Mouse (Mus musculus) hindbrain, postnatal 0 days (tissue): ENCODE measurements at regions not wholly inside any gene's neighbourhood (a gene's known extent, or its start where the extent isn't known, plus 50 kb on each side); places are given as distances from the start of the nearest gene placed in this dataset.

Experiments
- ATAC-seq: fragments of 200-750 bp; cut with Nextera tagmentation; 2 replicates; pipeline ENCODE4 v1.8.0; 2017; ENCODE audit warnings: mild to moderate bottlenecking, moderate TSS enrichment, moderate library complexity
- DNase-seq: peaks from one replicate; pipeline ENCODE4 v3.0.0-alpha.2; 2015; ENCODE audit warnings: low spot score
- H3K27ac ChIP-seq: fragments of 300-500 bp; sonication (generic); 2 replicates; pipeline ENCODE4 v1.5.1; 2014; ENCODE audit warnings: mild to moderate bottlenecking
- H3K27me3 ChIP-seq: fragments of 300-500 bp; sonication (generic); 2 replicates; pipeline ENCODE4 v1.6.1; 2014; ENCODE audit warnings: low read length, mixed read lengths; ENCODE audit not compliant: insufficient read depth
- H3K36me3 ChIP-seq: fragments of 300-500 bp; sonication (generic); 2 replicates; pipeline ENCODE4 v1.6.1; 2014; ENCODE audit warnings: low read length, mixed read lengths; ENCODE audit not compliant: insufficient read depth
- H3K4me1 ChIP-seq: fragments of 300-500 bp; sonication (generic); 2 replicates; pipeline ENCODE4 v1.6.1; 2014; ENCODE audit warnings: antibody characterized with exemption, low read length, mixed read lengths; ENCODE audit not compliant: insufficient read depth
- H3K4me2 ChIP-seq: fragments of 300-500 bp; sonication (generic); 2 replicates; pipeline ENCODE4 v1.6.1; 2014; ENCODE audit warnings: low read depth, mild to moderate bottlenecking, low read length, moderate library complexity, mixed read lengths
- H3K4me3 ChIP-seq: fragments of 300-500 bp; sonication (generic); 2 replicates; pipeline ENCODE4 v1.5.1; 2014; ENCODE audit warnings: low read length
- H3K9ac ChIP-seq: fragments of 300-500 bp; sonication (generic); replicated peaks from 2 replicates; pipeline ENCODE4 v1.6.1; 2014; ENCODE audit warnings: mild to moderate bottlenecking, low read length, moderate library complexity, mixed read lengths
- H3K9me3 ChIP-seq: fragments of 300-500 bp; sonication (generic); 2 replicates; pipeline ENCODE4 v1.6.1; 2016; ENCODE audit warnings: low read length, mixed read lengths
- CTCF ChIP-seq: IDR thresholded peaks from 2 replicates; pipeline ENCODE4 v1.5.1; 2016; ENCODE audit warnings: antibody characterized with exemption, control low read depth, low read depth
- WGBS: fragments of 180-500 bp; shearing (Covaris S2); extraction: QIAGEN DNeasy Blood & Tissue Kit; methylation state at CpG from one replicate; pipeline ENCODE4 v1.1.7; 2014; 5-methylcytosine and 5-hydroxymethylcytosine counted together

DNA sequence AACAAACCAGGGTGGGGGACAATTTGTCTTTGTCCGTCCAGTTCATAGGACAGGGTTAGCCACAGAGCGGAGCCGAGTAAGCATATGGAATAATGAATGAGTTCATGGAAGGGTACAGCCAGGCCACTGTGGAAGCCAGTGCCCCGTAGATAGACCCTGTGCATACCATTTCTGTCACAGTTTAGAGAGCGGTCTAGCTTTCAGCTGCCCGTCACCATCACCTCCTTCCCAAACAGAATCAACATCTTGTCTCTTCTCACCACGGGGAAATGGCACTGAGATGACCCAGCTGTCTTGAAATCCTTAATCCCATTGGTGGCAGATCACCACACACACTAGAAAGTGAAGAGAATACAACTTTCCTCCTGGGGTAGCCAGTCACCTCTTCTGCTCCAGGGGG, 178.7 kb downstream of the Zfp36l1 start:
- Histone ChIP-seq H3K27me3 (no peaks in the 10 kb centered on the region), H3K27ac (no peak overlapping the region), H3K4me3 (no peak overlapping the region), H3K4me2 (no peak overlapping the region), H3K9me3 (no peaks in the 10 kb centered on the region), H3K36me3 (no peaks in the 10 kb centered on the region), H3K4me1 (no peaks in the 10 kb centered on the region), H3K9ac (no peak overlapping the region)
- WGBS = 54% methylated on average over 7 of the region's 7 CpGs
- DNase-seq (no peak), ATAC-seq (no peak)
- no peak for TF ChIP-seq CTCF

DNA sequence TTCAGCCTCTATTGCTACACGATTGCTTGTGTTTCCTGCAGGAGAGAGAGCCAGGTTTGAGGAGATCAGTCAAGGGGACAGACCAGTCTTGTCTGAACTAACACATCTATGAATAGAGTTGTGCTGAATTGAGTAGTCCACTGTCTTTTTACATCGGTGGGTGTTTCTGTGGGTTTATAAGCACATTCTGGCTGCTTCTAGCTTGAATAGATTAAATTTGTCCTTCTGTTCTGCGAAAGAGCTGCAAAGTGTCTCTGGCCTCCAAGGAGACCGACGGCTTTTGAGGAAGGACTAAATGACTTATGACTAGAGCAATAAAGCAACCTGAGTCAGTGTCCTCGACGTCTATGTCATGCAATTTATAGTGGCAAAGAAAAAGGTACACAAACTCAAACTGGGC, 179.9 kb downstream of the Zfp36l1 start:
- DNase-seq = no peak
- Histone ChIP-seq H3K4me2 (no peak overlapping the region), H3K9me3 (no peaks in the 10 kb centered on the region), H3K4me1 (peaks cover under 1% of the 10 kb centered on the region; the same call in 1 of the 2 replicates), H3K27ac (no peak overlapping the region), H3K4me3 (no peak overlapping the region), H3K9ac (no peak overlapping the region), H3K27me3 (no peaks in the 10 kb centered on the region), H3K36me3 (no peaks in the 10 kb centered on the region)
- no peak for ATAC-seq
- 77% methylated on average over 7 of the region's 7 CpGs for WGBS
- TF ChIP-seq CTCF = no peak

DNA sequence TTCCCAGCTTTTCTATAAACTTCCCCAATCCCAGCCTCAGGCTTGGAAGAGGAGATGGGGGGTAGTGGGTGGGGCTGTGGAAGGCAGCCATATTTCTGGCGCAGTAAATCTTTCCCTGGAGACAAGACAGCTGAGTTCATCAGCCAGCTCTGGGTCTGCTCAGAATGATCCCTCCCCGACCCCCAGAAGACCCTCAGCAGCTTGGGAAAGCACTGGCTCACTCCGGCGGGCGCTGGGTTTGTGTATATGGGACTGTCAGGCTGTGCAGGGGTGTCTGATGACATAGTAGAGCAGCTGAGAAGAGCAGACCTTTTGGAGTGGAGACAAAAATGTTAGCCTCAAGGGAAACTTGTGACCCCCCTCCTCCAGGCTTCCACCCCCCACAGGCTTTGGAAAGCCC, 181.4 kb downstream of the Zfp36l1 start:
- Histone ChIP-seq H3K36me3 (no peaks in the 10 kb centered on the region), H3K4me3 (no peak overlapping the region), H3K4me2 (no peak overlapping the region), H3K9ac (no peak overlapping the region), H3K4me1 (peaks cover 12% of the 10 kb centered on the region), H3K27me3 (no peaks in the 10 kb centered on the region), H3K27ac (no peak overlapping the region), H3K9me3 (no peaks in the 10 kb centered on the region)
- TF ChIP-seq CTCF = no peak
- DNase-seq = no peak
- no peak for ATAC-seq
- 52% methylated on average over 5 of the region's 5 CpGs for WGBS

DNA sequence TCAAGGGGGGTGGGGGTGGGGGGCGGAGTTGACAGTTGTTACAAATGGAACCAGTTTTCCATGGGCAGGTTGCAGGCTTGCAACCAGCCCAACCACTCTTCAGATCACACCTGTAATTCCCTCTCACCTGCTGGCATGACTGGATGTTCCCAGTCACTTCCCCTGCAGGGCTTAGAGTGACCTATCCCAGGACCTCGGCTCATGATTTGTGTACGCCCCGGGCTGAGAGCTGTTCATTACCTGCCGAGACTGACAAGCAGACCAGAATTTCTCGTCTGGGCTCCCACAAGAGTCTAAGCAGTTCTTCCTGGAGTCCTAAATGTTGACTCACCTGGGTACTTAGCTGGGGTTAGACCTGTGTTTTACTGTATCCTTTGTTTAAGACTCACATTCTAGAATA, 183.0 kb downstream of the Zfp36l1 start:
- H3K9ac ChIP-seq = no peak overlapping the region
- peaks cover 28% of the 10 kb centered on the region for H3K4me1 ChIP-seq
- no peak for TF ChIP-seq CTCF
- no peak for ATAC-seq
- H3K4me2 ChIP-seq = no peak overlapping the region
- no peaks in the 10 kb centered on the region for H3K9me3 ChIP-seq
- H3K36me3 ChIP-seq = no peaks in the 10 kb centered on the region
- no peak for DNase-seq
- H3K27ac ChIP-seq = no peak overlapping the region
- 83% methylated on average over 6 of the region's 6 CpGs for WGBS
- no peak overlapping the region for H3K4me3 ChIP-seq
- no peaks in the 10 kb centered on the region for H3K27me3 ChIP-seq

DNA sequence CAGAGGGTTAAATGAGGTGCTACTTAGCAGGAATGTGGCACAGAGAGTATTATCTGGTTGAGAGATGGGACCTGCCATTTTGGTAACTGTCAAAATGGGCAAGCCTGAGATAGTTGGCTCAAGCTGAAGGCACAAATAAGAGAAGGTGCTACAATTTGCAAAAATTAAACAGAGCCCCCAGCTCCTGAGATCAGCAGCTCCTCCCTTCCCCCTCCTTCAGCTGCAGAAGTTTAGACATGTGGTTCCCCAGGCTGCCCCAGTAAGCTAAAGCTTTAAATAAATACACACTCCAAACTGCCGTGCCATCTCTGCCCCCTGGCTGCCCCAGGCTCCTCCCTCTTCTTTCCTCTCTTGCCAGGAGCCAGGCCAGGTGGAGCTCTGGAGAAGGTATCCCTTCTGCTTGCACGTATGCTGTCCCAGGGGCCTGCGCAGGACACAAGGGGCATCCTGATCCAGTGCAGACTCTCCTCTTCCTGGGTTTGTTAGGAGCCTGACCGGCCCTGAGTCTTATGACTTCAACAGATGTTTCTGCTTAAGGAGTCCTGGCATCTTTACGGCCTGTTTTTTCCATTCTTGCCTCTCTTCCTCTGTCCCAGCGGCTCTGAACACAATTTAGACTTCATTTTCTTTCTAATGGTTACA, 184.0 kb downstream of the Zfp36l1 start:
- no peak overlapping the region for H3K9ac ChIP-seq
- no peak for TF ChIP-seq CTCF
- no peaks in the 10 kb centered on the region for H3K27me3 ChIP-seq
- WGBS = 45% methylated on average over 6 of the region's 6 CpGs
- H3K27ac ChIP-seq = peak overlapping the region; percentile 1; the same call in 1 of the 2 replicates
- H3K36me3 ChIP-seq = no peaks in the 10 kb centered on the region
- H3K4me2 ChIP-seq = no peak overlapping the region
- H3K4me3 ChIP-seq = no peak overlapping the region
- no peaks in the 10 kb centered on the region for H3K9me3 ChIP-seq
- no peak for ATAC-seq
- peaks cover 28% of the 10 kb centered on the region for H3K4me1 ChIP-seq
- no peak for DNase-seq

DNA sequence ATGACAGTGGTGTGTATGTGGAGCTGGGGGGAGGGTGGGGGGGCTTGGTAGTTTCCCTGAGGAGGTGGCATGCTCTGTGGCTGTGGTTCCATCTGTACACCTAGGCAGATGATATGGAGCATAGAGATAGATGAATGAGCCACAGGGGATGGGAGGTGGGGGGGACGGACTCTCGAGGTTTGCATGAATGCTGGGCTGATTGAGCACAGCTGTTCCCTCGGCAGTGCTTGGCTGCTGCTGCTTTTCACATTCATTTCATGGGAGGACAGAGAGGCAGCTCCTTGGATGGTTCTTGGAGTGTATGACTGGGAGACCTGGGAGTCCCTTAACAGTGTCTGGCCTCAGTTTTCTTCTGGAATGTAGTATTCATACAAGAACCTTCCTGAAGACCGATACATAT, 184.5 kb downstream of the Zfp36l1 start:
- TF ChIP-seq CTCF = no peak
- no peaks in the 10 kb centered on the region for H3K36me3 ChIP-seq
- H3K4me3 ChIP-seq = no peak overlapping the region
- H3K4me1 ChIP-seq = peaks cover 28% of the 10 kb centered on the region
- WGBS = 26% methylated on average over 4 of the region's 4 CpGs
- H3K9me3 ChIP-seq = no peaks in the 10 kb centered on the region
- DNase-seq = no peak
- H3K9ac ChIP-seq = no peak overlapping the region
- no peak overlapping the region; the same call in 1 of the 2 replicates for H3K27ac ChIP-seq
- H3K4me2 ChIP-seq = no peak overlapping the region
- no peak for ATAC-seq
- no peaks in the 10 kb centered on the region for H3K27me3 ChIP-seq

DNA sequence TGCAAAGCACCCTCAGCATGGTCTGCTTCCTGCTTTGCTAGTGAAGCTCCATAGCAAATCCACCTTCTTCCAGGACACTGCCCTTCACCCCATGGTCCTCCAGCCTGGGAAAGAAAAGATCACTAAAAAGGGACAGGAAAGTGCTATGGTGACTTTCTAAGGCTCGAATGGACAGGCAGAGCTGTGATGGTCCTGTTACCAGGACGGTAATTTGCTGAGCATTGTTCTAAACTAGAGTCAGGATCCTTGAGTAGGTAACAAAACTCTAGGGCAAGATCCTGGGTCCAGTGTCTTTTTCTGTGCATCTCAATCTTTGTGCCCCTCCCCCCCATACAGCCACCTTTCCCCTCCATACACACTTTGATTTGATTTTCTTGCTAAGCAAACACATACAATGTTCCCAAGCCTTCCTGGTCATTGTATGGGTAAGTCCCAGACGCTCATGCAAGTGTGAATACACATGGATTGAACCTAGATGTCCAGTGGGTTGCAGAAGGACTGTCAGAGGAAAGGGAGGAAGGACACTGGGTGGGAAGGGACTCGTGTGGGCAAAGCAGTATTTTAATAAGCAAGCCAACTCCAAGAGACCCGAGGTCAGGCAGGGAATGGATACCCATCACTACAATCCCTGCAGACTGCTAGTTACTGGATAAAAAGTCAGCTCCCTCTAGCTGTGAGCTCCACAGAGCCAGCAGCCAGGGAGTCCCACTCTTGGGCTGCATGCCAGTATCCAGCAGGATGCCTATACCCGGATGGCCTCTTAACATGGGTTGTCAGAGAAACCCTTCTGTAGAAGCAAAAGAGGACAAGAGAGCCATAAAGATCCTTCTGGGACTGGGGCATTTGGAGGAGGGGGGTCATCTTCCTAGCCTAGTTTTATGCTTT, 186.9 kb downstream of the Zfp36l1 start:
- WGBS = 11% methylated on average over 6 of the region's 6 CpGs
- Histone ChIP-seq H3K36me3 (no peaks in the 10 kb centered on the region), H3K27me3 (no peaks in the 10 kb centered on the region), H3K4me1 (peaks cover 28% of the 10 kb centered on the region), H3K4me2 (peak overlapping the region; percentile 25; the same call in 1 of the 2 replicates), H3K9me3 (no peaks in the 10 kb centered on the region), H3K9ac (peak overlapping the region; percentile 33), H3K4me3 (no peak overlapping the region), H3K27ac (peak overlapping the region; percentile 88)
- TF ChIP-seq CTCF = peak; percentile 55
- 0 out of 2 replicates have a peak, but pooled peaks have one; percentile 34 for ATAC-seq
- DNase-seq = peak; percentile 82
